26 mouse cellular contexts compared by ENCODE assay signal in genomic region chr6:35608336-35608735, GRCm38 (mm10).
"Had no signal": no experiment of that assay in that cellular context is flagged by ENCODE, and none has a peak within 500 bp of the region (broad histone marks: within the 10 kb centered on the region; RNA-seq: fewer than 3 reads in every experiment).

No protein-coding gene starts in this region.

- ATAC-seq: forebrain, embryonic 13.5 days; forebrain, embryonic 14.5 days; forebrain, embryonic 16.5 days; forebrain, postnatal 0 days had no signal

- H3K9ac ChIP-seq: embryonic facial prominence, embryonic 12.5 days; embryonic facial prominence, embryonic 13.5 days; embryonic facial prominence, embryonic 15.5 days; forebrain, embryonic 12.5 days; forebrain, embryonic 13.5 days; forebrain, postnatal 0 days had no signal

- H3K27me3 ChIP-seq: embryonic facial prominence, embryonic 12.5 days; embryonic facial prominence, embryonic 13.5 days; embryonic facial prominence, embryonic 15.5 days; forebrain, embryonic 12.5 days; forebrain, embryonic 13.5 days had no signal

- H3K36me3 ChIP-seq: embryonic facial prominence, embryonic 10.5 days; embryonic facial prominence, embryonic 12.5 days; embryonic facial prominence, embryonic 13.5 days; embryonic facial prominence, embryonic 15.5 days; forebrain, embryonic 10.5 days; forebrain, embryonic 12.5 days; heart, embryonic 10.5 days had no signal

- H3K4me1 ChIP-seq: embryonic facial prominence, embryonic 10.5 days; embryonic facial prominence, embryonic 12.5 days; embryonic facial prominence, embryonic 13.5 days; embryonic facial prominence, embryonic 15.5 days; forebrain, embryonic 10.5 days; forebrain, embryonic 12.5 days; forebrain, embryonic 13.5 days; heart, embryonic 10.5 days had no signal

- H3K27ac ChIP-seq: embryonic facial prominence, embryonic 10.5 days; embryonic facial prominence, embryonic 12.5 days; embryonic facial prominence, embryonic 13.5 days; embryonic facial prominence, embryonic 15.5 days; forebrain, embryonic 10.5 days; forebrain, embryonic 12.5 days; forebrain, embryonic 13.5 days; gastrocnemius, adult 2 months; heart, adult 2 months; heart, embryonic 10.5 days had no signal

- H3K4me3 ChIP-seq: embryonic facial prominence, embryonic 10.5 days; embryonic facial prominence, embryonic 12.5 days; embryonic facial prominence, embryonic 13.5 days; embryonic facial prominence, embryonic 15.5 days; erythroblast, embryonic 14.5 days; forebrain, embryonic 10.5 days; forebrain, embryonic 12.5 days; forebrain, embryonic 13.5 days; gastrocnemius, adult 2 months; heart, adult 2 months; heart, embryonic 10.5 days had no signal

- H3K9me3 ChIP-seq: embryonic facial prominence, embryonic 13.5 days; embryonic facial prominence, embryonic 15.5 days; forebrain, embryonic 12.5 days; heart, embryonic 10.5 days had no signal

- H3K4me2 ChIP-seq: embryonic facial prominence, embryonic 12.5 days; embryonic facial prominence, embryonic 13.5 days; embryonic facial prominence, embryonic 15.5 days; forebrain, embryonic 12.5 days; forebrain, embryonic 13.5 days; heart, embryonic 11.5 days had no signal

- DNase-seq: cerebellum, adult 9-11 months; cerebellum, postnatal 10 days; cerebellum, postnatal 14 days; cerebellum, postnatal 25 days; cerebellum, postnatal 36 days; embryo, embryonic 11 days; forebrain, postnatal 0 days; gastrocnemius, adult 2 months; gastrocnemius, postnatal 10 days; gastrocnemius, postnatal 14 days; gastrocnemius, postnatal 25 days; gastrocnemius, postnatal 36 days; heart, adult 18-20 months; heart, adult 2 months had no signal
